Mouse (Mus musculus) macrophage (primary cell): ENCODE measurements at regions not wholly inside any gene's neighbourhood (a gene's known extent, or its start where the extent isn't known, plus 50 kb on each side); places are given as distances from the start of the nearest gene placed in this dataset.

Source experiments
- H3K27ac ChIP-seq: fragments of 350-480 bp; formaldehyde crosslinking; 2 replicates; pipeline ENCODE4 v1.9.0; 2021
- H3K36me3 ChIP-seq: fragments of 350-480 bp; formaldehyde crosslinking; 2 replicates; pipeline ENCODE4 v1.9.0; 2021; ENCODE audit errors: inconsistent target
- H3K4me3 ChIP-seq: fragments of 350-480 bp; formaldehyde crosslinking; 2 replicates; pipeline ENCODE4 v1.9.0; 2021; ENCODE audit errors: inconsistent target
- H3K79me2 ChIP-seq: fragments of 350-480 bp; formaldehyde crosslinking; 2 replicates; pipeline ENCODE4 v1.9.0; 2021; ENCODE audit errors: inconsistent target
- WGBS: methylation state at CpG from one replicate; pipeline ENCODE4 v1.1.7; 2026; ENCODE audit warnings: inconsistent platforms; ENCODE audit not compliant: missing documents; 5-methylcytosine and 5-hydroxymethylcytosine counted together

DNA sequence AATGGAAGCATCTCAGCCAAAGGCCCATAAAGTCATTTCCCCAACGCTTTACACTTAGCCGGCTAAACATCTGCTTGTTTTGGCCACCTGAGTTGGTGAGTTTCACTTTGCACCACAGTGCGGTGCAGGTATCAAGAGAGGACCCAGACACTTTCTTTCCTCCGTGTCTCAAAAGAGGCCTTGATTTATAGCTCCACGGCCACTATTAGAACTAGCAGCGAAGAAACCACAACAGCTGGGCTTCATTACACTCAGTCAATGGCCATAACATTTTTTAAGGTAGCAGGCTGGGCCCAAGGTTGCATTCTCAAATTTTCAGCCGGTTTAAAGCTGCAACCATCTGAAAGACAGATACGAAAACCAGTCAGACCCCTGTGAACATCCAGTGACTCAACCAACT lies 103.4 kb downstream of the Mreg start:
- Histone ChIP-seq H3K36me3 (no peaks in the 10 kb centered on the region), H3K27ac (no peak overlapping the region), H3K4me3 (no peak overlapping the region), H3K79me2 (no peaks in the 10 kb centered on the region)
- 77% methylated on average over 8 of the region's 8 CpGs for WGBS

DNA sequence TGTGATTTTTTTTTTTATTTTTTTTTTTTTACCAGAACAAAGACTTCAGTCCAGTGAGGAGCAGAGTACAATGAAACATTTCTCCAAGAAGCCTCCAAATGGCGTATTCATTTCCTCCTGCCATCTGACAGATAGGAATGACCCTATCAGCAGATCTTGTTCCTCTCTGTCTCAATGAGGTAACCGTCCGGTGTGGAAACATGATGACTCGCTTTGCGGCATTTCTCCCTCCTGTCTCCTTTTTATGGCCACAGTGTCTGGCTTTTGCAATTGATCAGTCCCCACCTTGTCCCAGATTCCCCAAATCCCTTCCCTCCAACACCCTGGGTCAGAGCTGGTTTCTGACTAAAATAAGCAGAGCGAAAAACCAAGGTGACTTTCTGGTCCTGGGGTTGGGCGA lies 105.0 kb downstream of the Mreg start:
- Histone ChIP-seq H3K36me3 (no peaks in the 10 kb centered on the region), H3K27ac (peak overlapping the region; percentile 71), H3K4me3 (no peak overlapping the region), H3K79me2 (no peaks in the 10 kb centered on the region)
- 57% methylated on average over 7 of the region's 7 CpGs for WGBS

DNA sequence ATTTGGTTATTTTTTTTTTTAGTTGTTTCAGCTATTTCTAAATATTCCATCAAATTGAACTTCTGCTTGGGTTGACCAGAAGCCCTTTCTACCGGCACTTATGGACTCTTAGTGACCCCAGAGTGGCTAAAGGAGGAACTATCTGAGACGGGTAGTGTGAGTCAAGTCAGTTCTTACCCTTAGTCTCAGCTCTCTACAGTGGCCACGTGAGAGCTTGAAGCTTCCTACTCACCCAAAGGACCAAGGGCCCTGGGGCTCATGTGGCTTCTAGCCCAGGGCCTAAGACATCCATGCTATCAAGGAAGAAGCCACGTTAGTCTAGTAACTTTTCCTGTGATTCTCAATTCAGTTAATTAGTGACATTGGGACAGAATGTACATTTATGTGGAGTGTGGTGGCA lies 105.5 kb downstream of the Mreg start:
- no peaks in the 10 kb centered on the region for H3K36me3 ChIP-seq
- WGBS: 32% methylated on average over 4 of the region's 4 CpGs
- H3K79me2 ChIP-seq: no peaks in the 10 kb centered on the region
- peak overlapping the region; percentile 71 for H3K27ac ChIP-seq
- H3K4me3 ChIP-seq: no peak overlapping the region

DNA sequence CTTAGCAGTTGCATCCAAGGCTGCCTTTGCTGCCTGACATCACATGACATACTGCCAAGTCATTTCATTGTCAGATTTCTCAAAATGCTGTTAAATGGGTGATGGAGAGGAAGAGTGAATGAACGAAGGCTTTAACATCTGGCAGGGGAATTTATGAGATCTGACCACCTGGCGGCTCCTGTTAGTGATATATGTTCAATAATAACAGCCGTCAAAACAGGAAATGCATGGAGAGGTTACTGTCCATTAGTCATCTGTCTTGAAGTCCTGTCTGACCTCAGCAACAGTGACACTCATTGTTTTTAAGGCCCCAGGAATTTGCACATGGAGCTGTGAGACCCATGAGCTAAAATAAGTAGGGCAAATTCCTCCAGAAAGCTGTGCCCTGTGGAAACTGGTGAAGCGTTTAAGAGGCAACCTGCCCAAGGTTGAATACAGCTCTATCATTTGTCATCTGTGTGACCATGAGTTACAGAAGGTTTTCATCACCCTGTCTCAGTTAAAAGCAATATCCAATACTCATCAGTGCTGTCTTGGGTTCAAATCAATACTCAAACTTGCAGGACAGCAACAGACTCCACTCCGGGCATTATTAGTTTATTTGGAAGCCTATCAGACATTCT lies 106.6 kb downstream of the Mreg start:
- no peaks in the 10 kb centered on the region for H3K79me2 ChIP-seq
- WGBS: 85% methylated on average over 5 of the region's 5 CpGs
- H3K36me3 ChIP-seq: no peaks in the 10 kb centered on the region
- H3K27ac ChIP-seq: peak overlapping the region; percentile 71; the same call in 1 of the 2 replicates
- H3K4me3 ChIP-seq: no peak overlapping the region

DNA sequence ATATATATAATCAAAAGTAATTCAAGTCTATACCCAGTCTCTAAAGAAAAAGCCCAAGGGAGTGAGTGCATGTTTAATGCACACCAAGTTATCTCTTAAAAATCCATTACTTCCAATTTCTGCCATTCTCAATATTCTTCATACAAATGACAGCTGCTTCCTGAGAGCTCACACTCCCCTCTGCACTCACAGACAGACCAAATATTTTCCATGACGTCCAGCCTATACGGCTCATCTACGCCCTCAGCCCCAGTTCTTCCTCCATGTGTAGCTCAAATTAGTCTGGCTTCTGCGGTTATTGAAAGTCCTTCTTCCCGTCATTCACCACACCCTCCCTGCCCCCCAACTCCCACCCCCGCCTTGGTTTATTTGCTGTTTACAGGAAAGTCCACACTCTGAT lies 108.1 kb downstream of the Mreg start:
- Histone ChIP-seq H3K36me3 (no peaks in the 10 kb centered on the region), H3K79me2 (no peaks in the 10 kb centered on the region), H3K4me3 (no peak overlapping the region), H3K27ac (no peak overlapping the region)
- 82% methylated on average over 6 of the region's 6 CpGs for WGBS

DNA sequence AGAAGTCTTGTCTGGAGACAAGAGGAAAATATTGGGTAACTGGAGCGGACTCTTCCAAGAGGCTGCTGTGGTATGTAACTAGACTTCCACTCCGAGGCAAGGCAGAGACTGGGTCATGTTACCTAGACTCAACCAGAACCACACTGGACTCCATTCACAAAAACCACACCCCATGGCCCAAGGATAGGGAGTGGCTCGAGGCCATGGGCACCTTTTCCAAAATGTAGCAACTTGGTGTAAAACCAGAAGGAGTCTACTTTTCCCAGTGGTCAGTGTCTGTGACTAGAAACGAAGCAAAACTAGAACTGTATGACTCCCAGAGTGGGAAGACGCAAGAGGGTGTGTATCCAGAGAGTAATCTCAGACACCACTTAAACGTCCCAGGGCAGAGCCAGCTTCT lies 108.7 kb downstream of the Mreg start:
- H3K79me2 ChIP-seq: no peaks in the 10 kb centered on the region
- no peak overlapping the region for H3K4me3 ChIP-seq
- 93% methylated on average over 6 of the region's 6 CpGs for WGBS
- H3K36me3 ChIP-seq: no peaks in the 10 kb centered on the region
- H3K27ac ChIP-seq: no peak overlapping the region

DNA sequence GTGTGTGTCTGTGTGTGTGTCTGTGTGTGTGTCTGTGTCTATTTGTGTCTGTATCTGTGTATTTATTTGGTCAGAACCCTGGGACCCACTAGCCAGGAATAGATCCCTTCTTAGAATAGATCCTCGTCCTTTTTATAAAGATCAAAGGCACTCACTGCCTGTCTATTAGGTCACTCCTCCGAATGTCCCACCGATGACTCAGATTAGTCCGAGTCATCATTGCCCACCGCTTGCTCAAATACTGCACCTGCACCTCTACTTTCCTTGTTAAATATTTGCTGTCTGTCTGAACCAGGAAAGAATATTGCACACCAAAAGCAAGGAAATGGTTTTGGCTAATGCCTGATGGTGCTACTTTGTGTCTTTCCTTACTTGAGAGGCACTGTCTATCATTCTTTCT lies 112.7 kb downstream of the Mreg start:
- H3K79me2 ChIP-seq: no peaks in the 10 kb centered on the region
- no peak overlapping the region for H3K27ac ChIP-seq
- H3K36me3 ChIP-seq: no peaks in the 10 kb centered on the region
- WGBS: 86% methylated on average over 5 of the region's 5 CpGs
- H3K4me3 ChIP-seq: no peak overlapping the region

DNA sequence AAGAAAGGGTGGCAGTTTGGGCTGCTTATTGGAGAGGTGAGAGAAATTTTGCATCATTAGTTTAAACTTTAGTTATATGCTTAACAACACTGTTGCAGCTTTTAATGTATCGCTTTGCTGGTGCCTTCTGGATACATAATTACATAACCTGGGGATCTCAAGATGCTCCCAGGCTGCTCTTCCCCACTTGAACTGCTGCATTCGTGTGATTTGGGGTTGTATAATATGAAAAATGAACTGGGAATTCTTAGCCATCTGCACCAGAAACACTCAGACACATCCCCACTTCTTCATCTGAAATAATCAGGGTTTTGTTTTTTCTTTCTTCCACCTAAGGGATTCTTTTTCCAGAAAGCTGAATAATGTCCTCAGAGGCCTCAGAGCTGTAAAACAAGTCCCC lies 120.8 kb downstream of the Mreg start:
- Histone ChIP-seq H3K4me3 (no peak overlapping the region), H3K79me2 (no peaks in the 10 kb centered on the region), H3K27ac (no peak overlapping the region), H3K36me3 (no peaks in the 10 kb centered on the region)
- WGBS: 88% methylated on average over 2 of the region's 2 CpGs

DNA sequence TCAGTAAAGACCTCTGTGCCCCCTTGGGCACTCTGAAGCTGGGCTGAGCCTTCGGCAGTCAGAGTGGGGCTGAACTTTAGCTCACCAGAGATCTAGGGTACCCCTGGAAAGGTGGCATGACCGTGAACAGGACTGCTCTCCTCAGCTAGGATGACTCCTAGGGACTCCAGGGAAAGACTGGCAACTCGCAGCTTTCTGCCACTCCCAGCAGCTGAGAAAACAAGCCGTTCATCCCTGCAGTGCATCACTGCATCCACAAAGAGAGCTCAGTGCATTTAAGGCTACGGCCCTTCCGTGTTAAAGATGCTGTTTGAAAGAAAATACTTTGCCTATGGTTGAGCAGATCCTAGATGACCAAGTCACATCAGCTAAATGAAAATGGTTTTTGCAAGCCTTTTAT lies 126.4 kb downstream of the Mreg start:
- Histone ChIP-seq H3K79me2 (no peaks in the 10 kb centered on the region), H3K36me3 (no peaks in the 10 kb centered on the region), H3K27ac (no peak overlapping the region), H3K4me3 (no peak overlapping the region)
- WGBS: 87% methylated on average over 6 of the region's 6 CpGs

DNA sequence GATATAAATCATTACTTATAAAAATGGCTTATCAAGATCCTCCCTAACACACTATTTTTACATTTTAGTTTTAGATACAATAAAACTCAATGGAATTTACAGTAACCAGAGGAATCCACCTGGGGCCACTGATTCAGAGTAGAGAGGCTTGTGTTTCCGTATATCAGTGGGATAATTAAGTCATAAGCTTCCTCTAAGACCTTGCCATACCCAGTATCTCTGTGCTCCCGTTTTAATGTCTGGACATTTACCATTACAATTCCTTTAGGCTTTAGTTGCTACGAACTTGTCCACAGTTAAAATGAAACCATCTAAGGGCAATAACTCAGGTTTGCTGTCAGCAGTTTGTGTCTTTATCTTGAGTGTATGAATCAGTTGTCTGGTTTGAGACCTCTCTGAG lies 127.9 kb downstream of the Mreg start:
- Histone ChIP-seq H3K27ac (no peak overlapping the region), H3K4me3 (no peak overlapping the region), H3K79me2 (no peaks in the 10 kb centered on the region), H3K36me3 (no peaks in the 10 kb centered on the region)
- 100% methylated on average over 3 of the region's 3 CpGs for WGBS

DNA sequence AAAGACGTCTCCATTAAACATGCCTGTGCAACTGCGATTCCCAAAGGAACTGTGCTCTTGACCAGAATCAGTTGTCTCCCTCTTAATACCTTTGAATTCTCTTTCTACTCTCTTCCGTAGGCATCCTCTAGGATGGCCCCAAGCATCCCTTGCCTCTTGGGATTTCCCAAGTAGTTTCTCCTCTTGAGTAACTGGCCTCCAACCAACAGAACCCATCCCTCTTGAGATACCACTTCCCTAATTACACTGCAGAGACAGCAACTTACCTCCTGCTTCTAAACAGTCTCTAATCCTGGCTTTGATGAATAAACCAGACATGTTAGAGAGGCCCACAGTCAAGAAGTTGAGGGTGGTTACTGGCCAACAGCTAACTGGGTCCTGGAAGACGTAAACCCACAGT lies 129.7 kb downstream of the Mreg start:
- Histone ChIP-seq H3K27ac (no peak overlapping the region), H3K4me3 (no peak overlapping the region), H3K36me3 (no peaks in the 10 kb centered on the region), H3K79me2 (no peaks in the 10 kb centered on the region)
- WGBS: 91% methylated on average over 4 of the region's 4 CpGs

DNA sequence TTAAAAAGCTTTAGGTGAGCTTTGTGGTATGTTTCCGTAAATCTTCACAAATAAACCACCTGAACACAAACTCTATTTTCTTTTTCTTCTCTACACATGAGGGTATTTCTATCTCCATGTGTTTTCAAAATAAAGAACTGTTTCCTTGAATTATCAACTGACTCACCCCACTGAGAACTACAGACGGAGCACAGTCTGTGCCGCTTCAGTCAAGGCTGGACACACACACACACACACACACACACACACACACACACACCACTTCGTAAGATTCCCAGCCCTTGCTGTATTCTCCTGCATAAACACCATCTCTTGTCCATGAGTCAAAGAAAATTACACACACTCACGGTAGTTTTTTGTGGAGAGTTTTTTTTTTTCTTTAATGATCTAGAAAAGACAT lies 130.3 kb downstream of the Mreg start:
- no peaks in the 10 kb centered on the region for H3K79me2 ChIP-seq
- no peak overlapping the region for H3K27ac ChIP-seq
- WGBS: 93% methylated on average over 4 of the region's 5 CpGs
- H3K4me3 ChIP-seq: no peak overlapping the region
- no peaks in the 10 kb centered on the region for H3K36me3 ChIP-seq

DNA sequence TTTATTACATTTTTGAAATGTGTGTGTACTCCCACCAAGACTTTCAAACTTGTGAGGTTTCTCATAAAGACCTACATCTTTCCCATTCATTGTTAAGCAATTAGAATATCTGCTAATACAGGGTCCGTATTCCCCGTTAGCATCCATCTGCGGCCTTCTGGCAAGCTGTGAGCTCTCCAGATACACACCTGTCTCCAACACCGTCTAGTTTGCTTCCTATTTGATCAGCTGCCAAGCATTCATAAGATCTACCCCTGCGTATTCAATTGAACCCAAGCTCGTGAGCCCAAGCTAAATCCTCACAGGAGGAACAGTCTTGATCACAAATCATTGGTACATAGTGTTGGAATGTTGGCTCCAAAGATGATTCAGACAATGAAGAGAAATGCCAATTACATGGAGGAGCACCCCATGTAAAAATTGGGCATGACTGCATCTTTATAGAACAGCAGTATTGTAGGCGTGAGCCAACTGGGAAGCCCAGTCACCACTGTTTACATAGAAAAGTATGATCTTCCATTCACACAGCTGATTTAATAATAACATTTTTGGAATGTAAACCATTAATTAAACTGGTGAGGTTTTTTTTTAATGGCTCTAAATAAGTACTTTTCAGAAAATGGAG lies 133.1 kb downstream of the Mreg start:
- H3K27ac ChIP-seq: no peak overlapping the region
- no peaks in the 10 kb centered on the region for H3K36me3 ChIP-seq
- no peak overlapping the region for H3K4me3 ChIP-seq
- H3K79me2 ChIP-seq: no peaks in the 10 kb centered on the region
- 93% methylated on average over 7 of the region's 7 CpGs for WGBS

DNA sequence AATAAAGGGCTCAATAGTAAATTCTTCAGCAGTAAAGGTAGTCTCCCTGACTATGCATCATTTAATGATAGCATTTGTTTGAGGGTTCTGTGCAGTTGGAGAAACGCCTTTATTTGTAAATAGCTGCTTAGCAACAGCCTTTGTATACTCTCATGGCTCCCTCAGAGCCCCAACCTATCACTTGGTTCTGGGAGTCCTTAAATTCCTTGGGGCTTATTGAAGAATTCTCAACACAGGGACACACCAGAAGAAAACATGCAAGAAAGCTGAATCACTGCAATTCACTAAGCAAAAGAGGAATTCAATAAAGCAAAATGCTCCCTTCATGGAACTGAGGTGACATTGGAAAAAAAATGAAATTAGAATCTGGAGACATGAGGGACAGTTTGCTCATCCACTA lies 135.8 kb downstream of the Mreg start:
- 79% methylated on average over 1 of the region's 1 CpGs for WGBS
- H3K4me3 ChIP-seq: no peak overlapping the region
- no peaks in the 10 kb centered on the region for H3K36me3 ChIP-seq
- H3K79me2 ChIP-seq: no peaks in the 10 kb centered on the region
- H3K27ac ChIP-seq: no peak overlapping the region

DNA sequence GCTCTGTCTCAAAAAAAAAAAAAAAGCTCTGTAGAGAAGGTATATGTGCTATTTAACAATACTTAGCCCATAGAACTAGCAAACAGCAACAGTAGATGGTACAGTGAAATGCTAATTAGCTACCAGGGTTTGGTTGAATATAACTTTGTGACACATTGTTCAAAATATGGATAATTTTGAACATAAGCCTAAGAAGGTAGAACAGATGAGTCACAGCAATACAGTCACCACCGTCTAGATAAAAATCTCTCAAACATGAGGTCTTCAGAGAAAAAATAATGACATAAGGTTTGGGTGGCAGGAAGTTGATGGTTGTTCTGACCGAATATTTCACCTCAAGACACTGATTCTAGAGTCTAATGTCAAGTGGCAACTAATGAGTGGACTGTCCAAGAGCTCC lies 136.6 kb downstream of the Mreg start:
- no peaks in the 10 kb centered on the region for H3K79me2 ChIP-seq
- H3K4me3 ChIP-seq: no peak overlapping the region
- H3K27ac ChIP-seq: no peak overlapping the region
- 65% methylated on average over 2 of the region's 2 CpGs for WGBS
- H3K36me3 ChIP-seq: no peaks in the 10 kb centered on the region

DNA sequence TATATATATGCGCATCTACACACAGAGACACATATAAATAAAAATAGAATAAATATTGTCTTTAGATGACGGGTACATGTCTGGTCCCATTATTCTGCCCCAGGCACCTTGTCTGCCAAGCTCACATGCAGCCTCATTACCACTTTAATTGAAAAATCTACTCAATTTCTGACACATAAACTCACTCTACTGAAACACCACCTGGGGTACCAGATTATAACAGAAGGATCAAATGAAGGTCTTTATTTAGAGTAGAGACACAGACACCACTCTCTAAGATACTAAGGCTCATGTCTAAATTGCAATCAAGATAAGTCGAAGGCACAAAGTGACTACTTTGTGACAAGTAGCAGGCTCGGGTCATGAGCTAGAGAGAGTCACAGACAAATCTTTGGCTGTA lies 138.9 kb downstream of the Mreg start:
- WGBS: 92% methylated on average over 4 of the region's 4 CpGs
- no peaks in the 10 kb centered on the region for H3K36me3 ChIP-seq
- no peak overlapping the region for H3K27ac ChIP-seq
- H3K79me2 ChIP-seq: no peaks in the 10 kb centered on the region
- H3K4me3 ChIP-seq: no peak overlapping the region
